Mouse (Mus musculus) kidney, postnatal 0 days (tissue): ENCODE measurements around the gene Ccdc189. TPM values are rescaled to one million over a fixed set of nuclear protein-coding genes. Genes with fewer than 3 reads are reported as not detected.

Source experiments
- ATAC-seq: fragments of 200-750 bp; cut with Nextera tagmentation; replicated peaks from 2 replicates; pipeline ENCODE4 v1.8.0; 2017; ENCODE audit warnings: low read depth, moderate number of reproducible peaks, moderate TSS enrichment, moderate library complexity; ENCODE audit not compliant: low FRiP score
- DNase-seq: peaks from one replicate; pipeline ENCODE4 v3.0.0-alpha.2; 2016; ENCODE audit warnings: low spot score
- H3K27ac ChIP-seq: fragments of 300-500 bp; sonication (generic); 2 replicates; pipeline ENCODE4 v1.5.1; 2014; ENCODE audit warnings: mild to moderate bottlenecking
- H3K27me3 ChIP-seq: fragments of 300-500 bp; sonication (generic); 2 replicates; pipeline ENCODE4 v1.6.1; 2014; ENCODE audit warnings: low read length, mixed read lengths; ENCODE audit not compliant: insufficient read depth
- H3K36me3 ChIP-seq: fragments of 300-500 bp; sonication (generic); 2 replicates; pipeline ENCODE4 v1.6.1; 2014; ENCODE audit warnings: low read length, mixed read lengths; ENCODE audit not compliant: insufficient read depth
- H3K4me1 ChIP-seq: fragments of 300-500 bp; sonication (generic); replicated peaks from 2 replicates; pipeline ENCODE4 v1.6.1; 2014; ENCODE audit warnings: antibody characterized with exemption, low read length, mixed read lengths; ENCODE audit not compliant: insufficient read depth
- H3K4me2 ChIP-seq: fragments of 300-500 bp; sonication (generic); 2 replicates; pipeline ENCODE4 v1.6.1; 2014; ENCODE audit warnings: mild to moderate bottlenecking, low read length, moderate library complexity, mixed read lengths
- H3K4me3 ChIP-seq: fragments of 300-500 bp; sonication (generic); replicated peaks from 2 replicates; pipeline ENCODE4 v1.5.1; 2014; ENCODE audit warnings: low read depth, low read length
- H3K9ac ChIP-seq: fragments of 300-500 bp; sonication (generic); 2 replicates; pipeline ENCODE4 v1.6.1; 2014; ENCODE audit warnings: low read depth, low read length
- H3K9me3 ChIP-seq: fragments of 300-500 bp; sonication (generic); replicated peaks from 2 replicates; pipeline ENCODE4 v1.6.1; 2016; ENCODE audit warnings: low read length, inconsistent platforms, mixed read lengths
- CTCF ChIP-seq: IDR thresholded peaks from 2 replicates; pipeline ENCODE4 v1.5.1; 2016; ENCODE audit warnings: antibody characterized with exemption, low read depth, mild to moderate bottlenecking, moderate library complexity
- WGBS: fragments of 180-500 bp; shearing (Covaris S2); extraction: QIAGEN DNeasy Blood & Tissue Kit; methylation state at CpG from one replicate; pipeline ENCODE4 v1.1.7; 2014; 5-methylcytosine and 5-hydroxymethylcytosine counted together
- polyA plus RNA-seq: library from polyadenylated mRNA; unstranded; fragments of >200 nt; fragmentation: Nextera tagmentation; extraction: Ambion mirVana; gene quantifications from 2 replicates; pipeline ENCODE4 v1.2.1, GENCODE M21; 2015

Gene Ccdc189
- polyA plus RNA-seq, 1 experiment from 2014 or later = 17.1 TPM

GRCm38 (mm10) chr7:127586149-127586548, 2.2 kb downstream of the Ccdc189 start:
- 84% methylated on average over 6 of the region's 6 CpGs for WGBS
- Histone ChIP-seq H3K4me2 (no peak overlapping the region), H3K27me3 (no peaks in the 10 kb centered on the region), H3K9ac (no peak overlapping the region), H3K9me3 (no peaks in the 10 kb centered on the region), H3K4me1 (peaks cover 5% of the 10 kb centered on the region; the same call in 1 of the 2 replicates), H3K36me3 (peaks cover 28% of the 10 kb centered on the region), H3K27ac (no peak overlapping the region), H3K4me3 (no peak overlapping the region)
- DNase-seq (no peak), ATAC-seq (no peak)
- TF ChIP-seq CTCF = no peak

DNA sequence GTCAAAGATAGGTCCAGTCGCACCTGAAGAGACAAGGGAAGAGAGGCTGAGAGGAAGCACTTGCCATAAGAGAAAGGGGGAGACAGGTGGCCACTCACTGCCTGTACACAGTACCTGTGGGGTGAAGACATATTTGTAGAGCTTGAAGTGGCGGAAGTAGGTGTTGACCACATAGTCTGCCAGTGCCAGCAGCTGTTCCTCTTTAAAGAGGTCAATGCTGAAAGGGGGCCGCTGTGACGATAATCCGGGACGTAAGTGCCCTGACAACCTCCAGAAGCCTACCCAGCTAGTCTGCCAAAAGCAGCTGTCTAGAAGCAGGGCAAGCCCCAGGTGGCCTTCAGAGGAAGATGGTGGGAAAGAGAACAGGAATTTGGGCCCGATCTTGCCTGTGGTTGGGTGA, 3.4 kb downstream of the Ccdc189 start:
- WGBS = 86% methylated on average over 7 of the region's 7 CpGs
- Histone ChIP-seq H3K9me3 (no peaks in the 10 kb centered on the region), H3K27ac (no peak overlapping the region), H3K27me3 (no peaks in the 10 kb centered on the region), H3K9ac (no peak overlapping the region), H3K4me3 (no peak overlapping the region), H3K4me2 (no peak overlapping the region), H3K36me3 (peaks cover 25% of the 10 kb centered on the region), H3K4me1 (peaks cover 5% of the 10 kb centered on the region; the same call in 1 of the 2 replicates)
- ATAC-seq = no peak
- no peak for DNase-seq
- TF ChIP-seq CTCF = no peak

- WGBS = 92% methylated on average over 6 of the region's 6 CpGs
- Histone ChIP-seq H3K4me1 (no peaks in the 10 kb centered on the region), H3K9ac (no peak overlapping the region), H3K27me3 (no peaks in the 10 kb centered on the region), H3K27ac (no peak overlapping the region), H3K36me3 (peaks cover 32% of the 10 kb centered on the region), H3K9me3 (no peaks in the 10 kb centered on the region), H3K4me3 (no peak overlapping the region), H3K4me2 (no peak overlapping the region)
- DNase-seq = no peak
- ATAC-seq = no peak
- no peak for TF ChIP-seq CTCF
Measured at GRCm38 (mm10) chr7:127583260-127583659, 5.1 kb downstream of the Ccdc189 start.

GRCm38 (mm10) chr7:127574115-127574514, 14.3 kb downstream of the Ccdc189 start:
- peak overlapping the region; percentile 27; the same call in 1 of the 2 replicates for H3K27ac ChIP-seq
- peak overlapping the region; percentile 64 for H3K9ac ChIP-seq
- H3K4me2 ChIP-seq = peak overlapping the region; percentile 81
- H3K27me3 ChIP-seq = no peaks in the 10 kb centered on the region
- TF ChIP-seq CTCF = no peak
- peaks cover 13% of the 10 kb centered on the region for H3K36me3 ChIP-seq
- H3K9me3 ChIP-seq = no peaks in the 10 kb centered on the region
- H3K4me3 ChIP-seq = peak overlapping the region; percentile 52
- DNase-seq (no peak), ATAC-seq (no peak)
- H3K4me1 ChIP-seq = peaks cover 10% of the 10 kb centered on the region; the same call in 1 of the 2 replicates
- 14% methylated on average over 7 of the region's 7 CpGs for WGBS

DNA sequence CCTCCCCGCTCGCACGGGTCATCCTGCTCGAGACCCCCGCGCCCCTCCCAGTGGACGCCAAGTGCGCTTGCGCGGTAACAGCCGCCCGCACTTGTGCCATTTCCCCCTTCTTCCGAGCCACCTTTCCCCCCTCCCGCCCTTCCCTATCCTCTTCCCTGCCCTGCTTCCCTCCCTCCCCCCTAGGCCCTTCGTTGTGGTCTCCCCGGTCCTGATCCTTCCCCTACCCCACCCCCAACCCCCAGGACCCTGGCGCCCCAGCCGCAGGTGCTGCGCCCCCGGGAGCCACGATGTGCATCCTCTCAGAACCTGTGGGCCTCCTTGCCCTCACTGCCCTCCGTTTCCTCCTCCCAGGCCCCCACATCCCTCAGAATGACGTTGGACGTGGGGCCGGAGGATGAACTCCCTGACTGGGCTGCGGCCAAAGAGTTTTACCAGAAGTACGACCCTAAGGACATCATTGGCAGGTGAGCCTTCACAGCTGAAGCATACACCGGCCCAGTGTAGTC, 14.8 kb downstream of the Ccdc189 start:
- H3K4me1 ChIP-seq = peaks cover 10% of the 10 kb centered on the region; the same call in 1 of the 2 replicates
- H3K9ac ChIP-seq = peak overlapping the region; percentile 64
- H3K4me3 ChIP-seq = peak overlapping the region; percentile 52
- H3K27ac ChIP-seq = peak overlapping the region; percentile 27; the same call in 1 of the 2 replicates
- DNase-seq (peak; percentile 25), ATAC-seq (peak; percentile 46)
- H3K4me2 ChIP-seq = peak overlapping the region; percentile 81
- H3K36me3 ChIP-seq = peaks cover 13% of the 10 kb centered on the region
- no peak for TF ChIP-seq CTCF
- no peaks in the 10 kb centered on the region for H3K9me3 ChIP-seq
- WGBS = 0% methylated on average over 26 of the region's 28 CpGs
- no peaks in the 10 kb centered on the region for H3K27me3 ChIP-seq

GRCm38 (mm10) chr7:127572895-127573471, 15.4 kb downstream of the Ccdc189 start, which contains the start of gene Phkg2:
Gene Phkg2 (plus strand): TSS chr7:127573340.
- no peaks in the 10 kb centered on the region for H3K27me3 ChIP-seq
- peak within 1 kb of the TSS; percentile 52 for H3K4me3 ChIP-seq
- H3K9ac ChIP-seq = peak within 1 kb of the TSS; percentile 64
- DNase-seq (peak; percentile 99), ATAC-seq (peak; percentile 97)
- H3K36me3 ChIP-seq = peaks cover 13% of the 10 kb centered on the region
- WGBS = 0% methylated on average over 17 of the region's 17 CpGs
- H3K9me3 ChIP-seq = no peaks in the 10 kb centered on the region
- H3K4me1 ChIP-seq = peaks cover 10% of the 10 kb centered on the region; the same call in 1 of the 2 replicates
- peak; percentile 9; the same call in 1 of the 2 replicates for TF ChIP-seq CTCF
- peak within 1 kb of the TSS; percentile 75 for H3K27ac ChIP-seq
- peak within 1 kb of the TSS; percentile 81 for H3K4me2 ChIP-seq
